Mouse (Mus musculus): ENCODE results near the gene Gm45837. TPM values are rescaled to one million over a fixed set of nuclear protein-coding genes. Genes with fewer than 3 reads are reported as not detected.
A peak's percentile ranks its signal among the peaks of the same experiment; 100 is the strongest.

Gm45837 gene
- polyA plus RNA-seq, 1 experiment from 2014 or later: 10.3 TPM

DNA sequence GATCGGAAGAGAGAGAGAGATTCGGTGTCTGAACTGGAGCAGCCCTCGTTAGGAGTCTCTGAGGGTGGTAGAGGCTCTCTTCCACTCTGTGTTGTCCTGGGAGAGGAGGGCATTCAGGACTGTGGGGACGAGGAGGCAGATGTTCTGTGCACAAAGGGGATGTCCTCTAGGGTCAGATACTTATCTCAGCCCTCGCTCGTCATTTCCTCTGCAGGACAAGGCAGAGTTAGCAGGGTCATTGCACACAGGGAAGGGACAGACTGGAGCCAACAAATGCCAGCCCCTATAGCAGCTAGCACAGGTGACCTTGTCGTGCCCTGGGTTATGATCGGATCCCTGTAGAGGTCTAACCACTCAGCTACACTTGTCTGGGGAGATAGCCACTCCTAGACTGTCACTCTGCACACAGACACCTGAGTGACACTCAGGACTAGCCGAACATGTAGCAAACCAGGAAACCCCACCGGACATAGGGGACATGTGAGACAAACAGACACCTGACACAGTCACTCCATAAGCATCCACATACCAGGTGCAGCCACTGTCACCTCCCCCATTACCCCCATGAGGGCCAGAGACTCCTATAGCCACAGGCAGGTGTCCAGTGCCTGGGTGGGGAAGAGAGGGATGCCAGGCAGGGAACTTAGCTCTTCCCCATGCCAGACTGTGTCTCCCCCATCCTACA is 49.4 kb downstream of the Gm45837 start:
- Histone ChIP-seq H3K27ac (no peak overlapping the region), H3K9me3 (no peaks in the 10 kb centered on the region), H3K4me3 (no peak overlapping the region), H3K27me3 (peaks cover 8% of the 10 kb centered on the region; the same call in 1 of the 2 replicates), H3K36me3 (no peaks in the 10 kb centered on the region), H3K4me1 (peaks cover 65% of the 10 kb centered on the region), H3K9ac (no peak overlapping the region), H3K4me2 (no peak overlapping the region)
- WGBS: 41% methylated on average over 10 of the region's 10 CpGs
- no peak for ATAC-seq (ENCODE audit: borderline replicate concordance, extremely low read depth, low FRiP score, low TSS enrichment)

GRCm38 (mm10) chr7:101460608-101460957 is 49.9 kb downstream of the Gm45837 start:
- ATAC-seq (ENCODE audit: borderline replicate concordance, extremely low read depth, low FRiP score, low TSS enrichment): no peak
- Histone ChIP-seq H3K9ac (no peak overlapping the region), H3K27ac (no peak overlapping the region)

GRCm38 (mm10) chr7:101461571-101461970 is 50.9 kb downstream of the Gm45837 start:
- Histone ChIP-seq H3K36me3 (no peaks in the 10 kb centered on the region), H3K9me3 (no peaks in the 10 kb centered on the region), H3K27me3 (peaks cover 8% of the 10 kb centered on the region; the same call in 1 of the 2 replicates), H3K27ac (no peak overlapping the region), H3K9ac (no peak overlapping the region), H3K4me1 (peaks cover 66% of the 10 kb centered on the region), H3K4me3 (no peak overlapping the region), H3K4me2 (no peak overlapping the region)
- WGBS: 63% methylated on average over 11 of the region's 11 CpGs
- ATAC-seq (ENCODE audit: borderline replicate concordance, extremely low read depth, low FRiP score, low TSS enrichment): no peak

More at GRCm38 (mm10) chr7:101460608-101460957, 49.9 kb downstream of the Gm45837 start:
- H3K27me3 ChIP-seq: peaks cover 8% of the 10 kb centered on the region; the same call in 1 of the 2 replicates
- H3K4me3 ChIP-seq: no peak overlapping the region
- H3K4me1 ChIP-seq: peaks cover 68% of the 10 kb centered on the region
- 32% methylated on average over 10 of the region's 10 CpGs for WGBS
- no peaks in the 10 kb centered on the region for H3K9me3 ChIP-seq
- no peaks in the 10 kb centered on the region for H3K36me3 ChIP-seq
- H3K4me2 ChIP-seq: no peak overlapping the region

DNA sequence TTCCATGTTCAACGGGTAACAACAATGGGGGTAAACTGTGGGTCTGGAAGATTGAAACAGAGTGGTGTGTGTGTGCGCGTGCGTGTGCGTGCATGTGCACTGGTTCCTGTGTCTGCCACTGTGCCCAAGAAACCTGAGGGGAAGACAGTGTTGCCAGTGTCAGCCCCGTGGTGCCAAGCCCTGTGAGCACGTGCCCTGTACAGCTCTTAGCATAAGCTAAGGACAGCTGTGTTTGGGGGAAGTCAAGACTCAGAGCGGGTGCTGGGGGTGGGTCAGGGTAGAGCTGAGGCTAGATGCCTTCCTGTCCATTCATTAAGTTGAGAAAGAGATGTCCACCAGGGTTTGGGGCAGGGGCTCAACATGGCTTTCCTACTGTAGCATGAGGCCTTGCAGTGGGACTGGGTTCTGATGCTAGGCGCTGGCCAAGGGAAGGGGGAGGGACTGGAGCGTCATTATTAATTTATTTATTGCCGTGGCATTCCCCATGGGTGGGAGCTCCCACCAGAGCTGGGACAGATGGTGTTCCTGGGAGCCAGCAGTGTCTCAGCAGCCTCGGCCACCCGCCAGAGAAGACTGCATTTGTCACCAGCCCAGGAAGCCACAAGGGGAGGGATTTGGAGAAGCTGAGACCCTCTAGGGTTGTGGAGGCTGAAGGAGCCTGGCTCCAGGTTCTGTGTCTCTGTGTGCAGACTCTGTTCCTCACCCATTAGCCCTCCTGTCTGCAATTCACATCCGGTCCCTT is 51.8 kb downstream of the Gm45837 start:
- Histone ChIP-seq H3K27me3 (peaks cover 3% of the 10 kb centered on the region; the same call in 1 of the 2 replicates), H3K9me3 (no peaks in the 10 kb centered on the region), H3K4me2 (no peak overlapping the region), H3K4me3 (no peak overlapping the region), H3K36me3 (no peaks in the 10 kb centered on the region), H3K9ac (no peak overlapping the region), H3K4me1 (peaks cover 68% of the 10 kb centered on the region), H3K27ac (no peak overlapping the region)
- no peak for ATAC-seq (ENCODE audit: borderline replicate concordance, extremely low read depth, low FRiP score, low TSS enrichment)
- 69% methylated on average over 14 of the region's 14 CpGs for WGBS

GRCm38 (mm10) chr7:101463665-101464271 is 53.1 kb downstream of the Gm45837 start:
- H3K4me3 ChIP-seq: no peak overlapping the region
- no peaks in the 10 kb centered on the region for H3K9me3 ChIP-seq
- ATAC-seq (ENCODE audit: borderline replicate concordance, extremely low read depth, low FRiP score, low TSS enrichment): no peak
- 66% methylated on average over 11 of the region's 11 CpGs for WGBS
- H3K27ac ChIP-seq: no peak overlapping the region
- H3K36me3 ChIP-seq: no peaks in the 10 kb centered on the region
- no peak overlapping the region for H3K4me2 ChIP-seq
- H3K4me1 ChIP-seq: peaks cover 62% of the 10 kb centered on the region
- no peaks in the 10 kb centered on the region for H3K27me3 ChIP-seq
- no peak overlapping the region for H3K9ac ChIP-seq

- H3K27ac ChIP-seq: no peak overlapping the region; the same call in 1 of the 2 replicates
- H3K36me3 ChIP-seq: no peaks in the 10 kb centered on the region
- H3K9ac ChIP-seq: no peak overlapping the region
- no peaks in the 10 kb centered on the region for H3K27me3 ChIP-seq
- H3K9me3 ChIP-seq: no peaks in the 10 kb centered on the region
- ATAC-seq (ENCODE audit: borderline replicate concordance, extremely low read depth, low FRiP score, low TSS enrichment): no peak
- no peak overlapping the region for H3K4me3 ChIP-seq
- H3K4me2 ChIP-seq: no peak overlapping the region
- H3K4me1 ChIP-seq: peaks cover 61% of the 10 kb centered on the region
- WGBS: 35% methylated on average over 4 of the region's 4 CpGs
Measured at GRCm38 (mm10) chr7:101464927-101465326, 54.2 kb downstream of the Gm45837 start.

DNA sequence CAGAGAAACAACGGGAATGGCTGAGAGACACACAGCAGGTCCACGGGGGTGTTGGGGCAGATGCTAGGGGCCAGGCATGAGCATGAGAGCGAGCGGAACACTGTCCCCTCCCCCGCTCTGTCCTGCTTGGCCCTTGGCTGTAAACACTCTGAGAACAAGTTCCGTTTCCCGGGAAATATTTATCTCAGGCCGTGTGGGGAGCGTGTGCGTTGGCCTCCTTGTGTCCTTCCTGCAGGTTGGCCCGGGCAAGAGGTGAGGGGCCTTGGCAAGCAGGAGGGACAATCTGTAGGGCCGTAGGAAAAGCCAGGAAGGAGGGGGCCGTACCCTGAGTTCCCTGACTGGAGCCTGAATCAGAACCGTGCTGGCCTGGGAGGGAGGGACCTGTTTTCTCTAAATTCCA is 54.7 kb downstream of the Gm45837 start:
- H3K27ac ChIP-seq: peak overlapping the region; percentile 62; the same call in 1 of the 2 replicates
- peak; percentile 63 for ATAC-seq (ENCODE audit: borderline replicate concordance, extremely low read depth, low FRiP score, low TSS enrichment)
- 5% methylated on average over 14 of the region's 14 CpGs for WGBS
- H3K36me3 ChIP-seq: no peaks in the 10 kb centered on the region
- H3K4me2 ChIP-seq: no peak overlapping the region
- H3K27me3 ChIP-seq: no peaks in the 10 kb centered on the region
- H3K9ac ChIP-seq: no peak overlapping the region
- H3K4me1 ChIP-seq: peaks cover 56% of the 10 kb centered on the region
- no peak overlapping the region for H3K4me3 ChIP-seq
- no peaks in the 10 kb centered on the region for H3K9me3 ChIP-seq

- ATAC-seq (ENCODE audit: borderline replicate concordance, extremely low read depth, low FRiP score, low TSS enrichment): no peak
- no peaks in the 10 kb centered on the region for H3K27me3 ChIP-seq
- no peaks in the 10 kb centered on the region for H3K9me3 ChIP-seq
- no peak overlapping the region for H3K4me2 ChIP-seq
- H3K4me1 ChIP-seq: peaks cover 50% of the 10 kb centered on the region
- H3K9ac ChIP-seq: no peak overlapping the region
- no peaks in the 10 kb centered on the region for H3K36me3 ChIP-seq
- H3K27ac ChIP-seq: peak overlapping the region; percentile 62
- no peak overlapping the region for H3K4me3 ChIP-seq
- WGBS: 62% methylated on average over 8 of the region's 8 CpGs
Measured at GRCm38 (mm10) chr7:101465850-101466580, 55.3 kb downstream of the Gm45837 start.

DNA sequence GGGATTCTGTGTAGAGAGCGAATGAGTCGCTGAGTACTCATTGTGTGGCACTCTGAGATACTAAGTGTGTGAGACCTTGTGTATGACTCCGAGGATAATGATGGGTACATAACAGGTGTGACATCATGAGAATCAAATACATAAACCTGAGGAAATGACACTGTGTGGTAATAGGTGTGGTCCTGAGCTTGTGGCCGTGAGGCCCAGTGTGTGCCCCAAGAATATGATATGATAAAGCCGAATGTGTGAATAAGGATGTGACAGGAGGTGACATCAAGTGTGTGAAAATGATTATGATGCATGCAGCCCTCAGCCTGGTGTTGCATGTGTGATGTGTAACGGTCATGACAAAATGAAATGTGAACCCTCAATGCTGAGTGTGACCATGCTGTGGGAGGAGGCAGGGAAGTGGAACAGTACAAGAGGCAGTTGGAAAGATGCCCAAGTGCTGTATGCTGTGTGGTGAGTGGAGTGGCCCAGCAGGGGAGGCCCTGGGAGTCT is 55.9 kb downstream of the Gm45837 start:
- Histone ChIP-seq H3K27me3 (no peaks in the 10 kb centered on the region), H3K4me2 (no peak overlapping the region), H3K27ac (no peak overlapping the region), H3K9me3 (no peaks in the 10 kb centered on the region), H3K36me3 (no peaks in the 10 kb centered on the region), H3K4me1 (peaks cover 46% of the 10 kb centered on the region), H3K4me3 (no peak overlapping the region), H3K9ac (no peak overlapping the region)
- WGBS: 63% methylated on average over 6 of the region's 6 CpGs
- ATAC-seq (ENCODE audit: borderline replicate concordance, extremely low read depth, low FRiP score, low TSS enrichment): no peak

DNA sequence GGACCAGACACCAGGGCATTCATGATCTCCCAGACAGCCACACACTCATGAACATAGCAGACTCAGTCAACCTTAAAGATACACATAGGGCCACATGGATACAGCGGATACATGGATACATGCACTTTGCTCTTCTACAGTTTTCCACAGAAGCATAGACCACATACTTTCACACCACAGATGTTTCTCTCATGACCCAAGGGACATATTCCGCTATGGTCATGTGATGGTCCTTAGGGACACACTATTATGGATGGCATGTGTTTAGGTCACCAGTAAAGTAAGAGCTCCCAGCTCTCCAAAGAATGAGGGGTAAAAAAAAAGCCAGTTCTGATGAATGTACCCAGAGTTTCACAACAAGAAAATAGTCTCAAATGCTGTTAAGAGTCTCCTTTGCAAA is 60.7 kb downstream of the Gm45837 start:
- H3K4me2 ChIP-seq: no peak overlapping the region
- no peaks in the 10 kb centered on the region for H3K9me3 ChIP-seq
- H3K9ac ChIP-seq: no peak overlapping the region
- ATAC-seq (ENCODE audit: borderline replicate concordance, extremely low read depth, low FRiP score, low TSS enrichment): no peak
- H3K4me3 ChIP-seq: no peak overlapping the region
- H3K36me3 ChIP-seq: no peaks in the 10 kb centered on the region
- WGBS: 89% methylated on average over 2 of the region's 2 CpGs
- H3K4me1 ChIP-seq: peaks cover 25% of the 10 kb centered on the region
- H3K27me3 ChIP-seq: no peaks in the 10 kb centered on the region
- H3K27ac ChIP-seq: no peak overlapping the region

DNA sequence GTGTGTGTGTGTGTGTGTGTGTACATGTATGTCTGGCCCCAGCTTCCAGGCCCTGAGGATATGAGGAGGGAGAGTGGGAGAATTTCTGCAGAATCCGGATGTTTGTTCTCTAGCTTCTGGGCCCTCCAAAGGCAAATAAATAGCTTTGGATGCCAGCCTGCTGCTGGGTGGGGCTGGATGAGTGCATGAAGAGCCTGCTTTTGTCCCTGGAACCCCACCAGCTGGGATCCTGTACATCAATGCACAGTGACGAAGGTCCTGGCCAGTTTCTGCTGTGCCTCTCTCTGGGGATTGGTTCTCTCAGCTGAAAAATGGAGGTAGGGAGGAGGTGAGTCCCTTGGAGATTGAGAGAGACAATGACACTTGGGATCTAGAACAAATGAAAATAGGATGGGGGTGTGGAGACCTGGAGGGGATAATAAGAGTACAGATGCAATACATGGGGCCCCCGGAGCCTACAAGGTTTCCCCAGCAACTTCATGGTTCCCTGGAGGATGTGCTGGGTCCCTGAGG is 61.3 kb downstream of the Gm45837 start:
- Histone ChIP-seq H3K36me3 (no peaks in the 10 kb centered on the region), H3K27me3 (no peaks in the 10 kb centered on the region), H3K4me3 (no peak overlapping the region), H3K4me2 (no peak overlapping the region), H3K4me1 (peaks cover 19% of the 10 kb centered on the region), H3K9me3 (no peaks in the 10 kb centered on the region), H3K9ac (no peak overlapping the region), H3K27ac (no peak overlapping the region; the same call in 1 of the 2 replicates)
- WGBS: 71% methylated on average over 3 of the region's 3 CpGs
- no peak for ATAC-seq (ENCODE audit: borderline replicate concordance, extremely low read depth, low FRiP score, low TSS enrichment)
